Mouse (Mus musculus): ENCODE results near the gene Dapk3. TPM values are rescaled to one million over a fixed set of nuclear protein-coding genes. Genes with fewer than 3 reads are reported as not detected.

The Dapk3 gene
- polyA plus RNA-seq, 1 experiment, result 58.2 TPM

DNA sequence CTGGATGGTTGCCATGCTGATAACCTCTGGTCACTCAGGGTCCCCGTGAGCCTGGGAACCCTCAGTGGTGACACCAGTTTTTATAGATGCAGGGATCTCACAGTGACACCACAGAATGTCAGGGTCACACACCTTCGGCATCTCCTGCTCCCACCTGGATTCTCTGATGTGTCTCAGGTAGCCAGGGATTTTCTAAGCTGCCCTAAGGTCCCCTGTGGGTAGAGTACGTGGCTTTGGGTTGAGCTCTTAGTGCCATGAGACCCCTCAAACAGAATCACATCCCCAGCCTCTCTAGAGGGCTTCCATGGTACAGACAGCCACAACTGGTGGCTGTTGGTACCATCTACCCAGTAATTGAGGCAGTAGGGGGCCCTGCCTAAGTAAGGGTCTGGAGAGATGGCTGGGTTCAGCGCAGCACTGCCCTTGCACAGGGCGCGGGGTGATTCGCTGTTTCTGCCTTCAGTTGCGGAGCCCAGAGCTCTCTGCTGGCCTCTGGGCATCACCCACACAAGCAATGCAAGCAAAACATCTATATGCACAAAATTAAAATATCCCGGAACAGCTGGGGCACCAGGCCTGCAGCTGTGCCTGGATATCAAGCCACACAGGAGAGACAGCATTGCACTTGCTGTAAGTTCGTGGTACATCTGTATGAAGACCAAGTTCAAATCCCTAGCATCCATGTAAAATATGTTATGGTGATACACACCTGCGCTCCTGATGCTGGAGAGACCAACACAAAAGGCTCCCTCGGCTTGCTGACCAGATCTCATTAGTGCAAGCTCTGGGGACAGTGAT lies 53.9 kb downstream of the Dapk3 start:
- DNase-seq (ENCODE audit: low spot score), result no peak

DNA sequence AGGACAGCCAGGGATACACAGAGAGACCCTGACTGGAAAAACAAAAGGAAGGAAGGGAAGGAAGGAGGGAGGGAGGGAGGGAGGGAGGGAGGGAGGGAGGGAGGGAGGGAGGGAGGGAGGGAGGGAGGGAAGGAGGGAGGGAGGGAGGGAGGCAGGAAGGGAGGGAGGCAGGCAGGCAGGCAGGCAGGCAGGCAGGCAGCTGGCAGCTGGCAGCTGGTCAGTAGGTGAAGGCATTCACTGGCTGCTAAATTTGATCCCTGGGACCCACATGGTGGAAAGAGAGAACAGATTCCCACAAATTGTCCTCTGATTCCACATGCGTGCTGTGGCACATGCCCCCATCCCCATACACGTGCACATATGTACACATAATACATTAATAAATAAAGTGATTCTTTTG lies 55.8 kb downstream of the Dapk3 start:
- no peak for DNase-seq (ENCODE audit: low spot score)

DNA sequence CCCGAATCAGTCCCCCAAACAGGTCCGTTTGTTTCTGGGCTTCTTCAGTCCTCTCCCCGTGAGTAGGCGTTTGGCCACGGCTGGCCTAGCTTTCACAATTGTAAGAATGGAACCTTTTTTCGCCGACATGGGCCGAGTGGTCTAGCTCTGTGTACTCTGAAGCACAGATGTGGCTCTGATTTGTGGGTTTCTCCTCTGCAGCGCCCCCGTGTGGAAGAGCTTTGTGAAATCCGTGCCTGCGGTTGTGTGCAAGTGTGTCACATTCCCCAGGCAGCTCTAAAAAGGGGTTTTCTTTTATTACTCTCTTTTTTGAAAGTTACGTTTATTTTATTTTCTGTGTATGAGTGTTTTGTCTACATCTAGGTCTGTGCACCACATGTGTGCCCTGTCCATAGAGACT lies 58.1 kb downstream of the Dapk3 start:
- DNase-seq (ENCODE audit: low spot score), result no peak

DNA sequence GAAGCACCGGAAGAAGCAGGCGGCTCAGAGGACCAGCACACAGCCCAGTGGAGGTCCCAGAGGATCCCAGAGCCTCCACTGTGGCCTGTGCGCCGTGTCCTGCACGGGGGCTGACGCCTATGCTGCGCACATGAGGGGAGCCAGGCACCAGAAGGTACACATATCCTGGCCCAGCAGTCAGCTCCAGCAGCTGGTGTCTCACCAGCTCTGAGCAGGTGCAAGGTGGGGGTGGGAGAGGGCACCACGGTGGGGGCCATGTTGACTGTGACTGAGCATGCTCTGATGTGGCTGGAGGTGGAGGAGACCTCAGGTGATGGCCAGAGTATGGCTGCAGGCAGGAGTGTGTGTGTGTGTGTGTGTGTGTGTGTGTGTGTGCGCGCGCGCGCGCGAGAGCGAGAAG lies 59.2 kb downstream of the Dapk3 start:
- no peak for DNase-seq (ENCODE audit: low spot score)

Other genes starting within 250 kb of the Dapk3 start
- gene Gng7, start 168.1 kb upstream of the Dapk3 start, polyA plus RNA-seq (2012; rRNA removed), result 4.2 and 5.4 TPM in 2 replicates
- gene Diras1, start 157.3 kb upstream of the Dapk3 start, polyA plus RNA-seq (2012; rRNA removed), result 0.12 and 0.17 TPM in 2 replicates
- gene Slc39a3, start 145.6 kb upstream of the Dapk3 start, polyA plus RNA-seq (2012; rRNA removed), result 25.3 and 29.3 TPM in 2 replicates
- 90.0 and 93.9 TPM in 2 replicates for gene Sgta, start 122.8 kb upstream of the Dapk3 start, polyA plus RNA-seq (2012; rRNA removed)
- 21.7 and 22.7 TPM in 2 replicates for gene Thop1, start 113.0 kb upstream of the Dapk3 start, polyA plus RNA-seq (2012; rRNA removed)
- 1.1 and 1.2 TPM in 2 replicates for gene Creb3l3, start 84.1 kb upstream of the Dapk3 start, polyA plus RNA-seq (2012; rRNA removed)
- gene Map2k2, start 77.1 kb upstream of the Dapk3 start, polyA plus RNA-seq (2012; rRNA removed), result 119 TPM in 2 replicates
- 30.0 and 39.0 TPM in 2 replicates for gene Zbtb7a, start 47.8 kb upstream of the Dapk3 start, polyA plus RNA-seq (2012; rRNA removed)
- gene Pias4, start 15.1 kb upstream of the Dapk3 start, polyA plus RNA-seq (2012; rRNA removed), result 12.5 and 17.9 TPM in 2 replicates
- gene Eef2, start 6.4 kb upstream of the Dapk3 start, polyA plus RNA-seq (2012; rRNA removed), result 1,109 and 1,486 TPM in 2 replicates
- not detected in 2 replicates for gene 4930442H23Rik, start 844 bp downstream of the Dapk3 start, polyA plus RNA-seq (2012; rRNA removed)
- gene Nmrk2, start 19.0 kb downstream of the Dapk3 start, polyA plus RNA-seq (2012; rRNA removed), result not detected in 2 replicates
- 0.10 and 0.13 TPM in 2 replicates for gene Atcay, start 47.8 kb downstream of the Dapk3 start, polyA plus RNA-seq (2012; rRNA removed)
- gene Zfr2, start 50.1 kb downstream of the Dapk3 start, polyA plus RNA-seq (2012; rRNA removed), result 29.3 and 34.4 TPM in 2 replicates
- 2.2 and 2.6 TPM in 2 replicates for gene Matk, start 69.9 kb downstream of the Dapk3 start, polyA plus RNA-seq (2012; rRNA removed)
- 95.9 and 103 TPM in 2 replicates for gene Mrpl54, start 83.9 kb downstream of the Dapk3 start, polyA plus RNA-seq (2012; rRNA removed)
- 45.9 and 48.3 TPM in 2 replicates for gene Apba3, start 84.0 kb downstream of the Dapk3 start, polyA plus RNA-seq (2012; rRNA removed)
- gene Tjp3, start 108.6 kb downstream of the Dapk3 start, polyA plus RNA-seq (2012; rRNA removed), result 23.7 and 25.1 TPM in 2 replicates
- 38.6 and 48.9 TPM in 2 replicates for gene Pip5k1c, start 110.0 kb downstream of the Dapk3 start, polyA plus RNA-seq (2012; rRNA removed)
- 27.7 and 29.5 TPM in 2 replicates for gene Cactin, start 138.1 kb downstream of the Dapk3 start, polyA plus RNA-seq (2012; rRNA removed)
- gene Tbxa2r, start 145.7 kb downstream of the Dapk3 start, polyA plus RNA-seq (2012; rRNA removed), result 9.3 and 11.6 TPM in 2 replicates
- gene Gipc3, start 160.3 kb downstream of the Dapk3 start, polyA plus RNA-seq (2012; rRNA removed), result 3.2 and 6.5 TPM in 2 replicates
- 82.9 and 91.7 TPM in 2 replicates for gene Hmg20b, start 167.5 kb downstream of the Dapk3 start, polyA plus RNA-seq (2012; rRNA removed)
- gene Mfsd12, start 174.5 kb downstream of the Dapk3 start, polyA plus RNA-seq (2012; rRNA removed), result 12.1 and 12.4 TPM in 2 replicates
- gene 4930404N11Rik, start 182.8 kb downstream of the Dapk3 start, polyA plus RNA-seq (2012; rRNA removed), result 1.9 and 2.1 TPM in 2 replicates
- gene Fzr1, start 195.5 kb downstream of the Dapk3 start, polyA plus RNA-seq (2012; rRNA removed), result 34.1 and 34.4 TPM in 2 replicates
- 42.9 and 47.4 TPM in 2 replicates for gene Dohh, start 201.4 kb downstream of the Dapk3 start, polyA plus RNA-seq (2012; rRNA removed)
- 3.6 and 3.8 TPM in 2 replicates for gene Gm48551, start 201.5 kb downstream of the Dapk3 start, polyA plus RNA-seq (2012; rRNA removed)
- 2.7 and 3.6 TPM in 2 replicates for gene Gm48552, start 206.0 kb downstream of the Dapk3 start, polyA plus RNA-seq (2012; rRNA removed)
- gene Smim24, start 210.0 kb downstream of the Dapk3 start, polyA plus RNA-seq (2012; rRNA removed), result 5.0 and 6.9 TPM in 2 replicates